Mouse (Mus musculus) thymus, postnatal 25 days (tissue): ENCODE measurements around the gene Clcn6.

Source experiments
- DNase-seq: peaks from one replicate; pipeline ENCODE4 v3.0.0; 2022

Gene Clcn6

GRCm38 (mm10) chr4:148040029-148040830 is 1.6 kb upstream of the Clcn6 start:
- DNase-seq = no peak

DNA sequence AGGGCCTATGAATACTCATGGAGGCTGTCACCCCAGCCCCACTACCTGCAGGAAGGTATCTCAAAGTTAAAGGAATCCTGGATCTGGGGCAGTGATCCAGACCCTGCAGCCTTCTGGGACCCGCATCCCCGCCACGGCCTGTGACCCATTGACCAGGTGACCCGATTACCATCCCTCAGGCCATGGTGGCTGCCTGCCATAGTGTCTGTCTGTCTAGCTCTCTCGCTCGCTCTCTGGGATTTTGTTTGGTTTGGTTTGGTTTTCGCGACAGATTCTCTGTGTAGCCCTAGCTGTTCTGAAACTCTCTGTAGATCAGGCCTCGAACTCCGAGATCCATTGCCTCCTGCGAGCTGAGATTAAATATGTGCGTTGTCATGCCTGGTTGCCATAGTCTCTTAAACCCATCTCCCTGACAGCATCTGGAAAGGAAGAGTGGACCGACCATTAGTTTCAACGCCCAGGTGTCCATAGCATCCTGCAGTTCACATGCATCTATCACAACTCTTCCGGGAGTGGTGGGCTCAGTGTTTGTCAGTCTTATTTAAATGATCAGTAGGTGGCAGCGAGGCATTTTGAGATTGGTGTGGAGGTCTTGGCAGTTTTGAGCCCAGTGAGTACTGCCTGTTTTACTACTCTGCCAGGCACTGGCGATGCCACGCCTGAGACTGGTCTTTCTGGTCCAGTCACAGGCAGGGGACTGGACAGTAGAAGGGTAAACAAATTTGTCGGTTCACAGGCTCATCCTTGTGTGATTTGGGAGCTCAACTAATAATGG is 820 bp upstream of the Clcn6 start:
- DNase-seq = no peak

DNA sequence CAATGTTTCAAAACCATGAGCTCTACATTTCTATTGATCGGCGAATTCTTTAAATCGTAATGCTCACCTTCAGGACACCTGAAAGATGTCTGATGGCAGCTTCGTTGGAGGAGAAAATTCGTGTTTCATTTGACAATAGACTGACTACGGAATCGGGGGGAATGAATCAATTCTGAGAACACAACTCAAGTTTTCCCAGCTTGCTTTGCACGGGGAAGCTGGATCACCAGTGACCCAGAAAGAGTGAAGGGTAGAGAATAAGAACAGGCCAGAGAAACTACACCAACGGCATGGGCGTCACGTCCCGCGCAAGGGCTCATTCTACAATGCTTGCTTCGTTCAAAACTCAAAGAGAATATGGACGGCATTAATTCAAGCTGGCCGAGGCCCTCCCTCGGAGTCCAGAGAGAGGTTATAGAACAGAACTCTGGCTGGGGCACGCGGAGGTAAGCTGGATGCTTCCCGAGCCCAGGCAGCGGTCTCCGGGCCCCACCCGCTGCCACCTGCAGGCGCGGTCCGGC is 482 bp downstream of the Clcn6 start:
- DNase-seq = no peak

DNA sequence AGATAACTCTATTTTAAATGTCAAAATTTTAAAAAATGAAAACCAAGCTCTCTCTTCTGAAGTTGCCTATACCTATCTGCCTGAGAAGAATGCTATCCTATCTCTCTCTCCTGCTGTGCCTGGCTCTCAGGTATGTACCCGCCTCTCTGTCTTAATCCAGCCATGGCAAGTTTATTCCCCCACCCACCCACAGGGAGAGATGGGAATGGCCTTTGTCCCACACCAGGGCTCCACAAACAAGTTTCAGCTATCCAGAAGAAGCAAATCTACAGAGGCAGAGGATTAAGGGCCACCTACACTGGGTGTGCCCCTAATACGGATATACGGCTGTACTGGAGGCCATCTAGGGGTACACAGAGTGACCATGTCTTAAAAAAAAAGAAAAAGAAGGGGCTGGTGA is 3.2 kb downstream of the Clcn6 start:
- no peak for DNase-seq

DNA sequence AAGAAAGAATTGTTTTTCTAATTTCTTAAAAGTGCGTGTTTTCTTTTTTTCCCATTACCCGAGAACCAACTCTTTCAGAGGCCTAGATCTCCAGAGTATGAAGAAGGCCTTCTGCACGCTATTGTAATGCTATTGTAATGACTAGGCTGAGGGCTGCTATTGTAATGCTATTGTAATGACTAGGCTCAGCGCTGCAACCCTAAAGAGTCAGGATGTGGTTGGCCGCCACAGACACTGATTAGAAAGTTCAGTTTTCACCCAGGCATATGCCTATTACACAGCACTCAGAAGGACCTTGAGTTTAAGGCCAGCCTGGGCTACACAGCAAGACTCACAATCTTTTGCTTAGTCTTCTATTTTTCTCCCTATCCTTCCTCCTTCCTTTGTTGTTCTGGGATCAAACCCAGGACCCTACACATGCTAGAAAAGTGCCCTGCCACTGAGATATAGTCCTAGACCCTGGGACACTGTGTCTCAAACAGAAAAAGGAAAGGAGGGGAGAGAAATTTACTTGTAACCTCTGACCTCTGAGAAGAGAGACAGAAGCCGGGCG is 4.7 kb downstream of the Clcn6 start:
- no peak for DNase-seq

DNA sequence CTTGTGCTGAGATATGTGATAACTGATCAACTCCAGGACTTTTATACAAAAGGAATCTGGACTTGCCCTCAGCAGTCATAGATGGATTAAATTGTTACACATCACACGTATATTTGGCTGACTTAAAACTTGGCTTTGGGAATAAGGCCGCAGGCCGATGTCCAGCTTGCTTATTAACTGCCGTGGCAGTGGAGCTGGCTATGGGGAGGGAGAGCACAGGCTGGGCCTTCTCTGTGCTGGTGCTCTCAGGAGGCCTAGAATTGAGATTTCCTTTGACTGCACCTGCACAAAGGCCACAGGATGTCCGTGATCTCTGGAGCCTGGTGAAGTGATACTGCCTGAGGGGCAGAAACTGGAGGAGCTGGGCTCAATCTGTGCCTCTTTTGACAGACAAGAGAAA is 8.1 kb downstream of the Clcn6 start:
- no peak for DNase-seq

GRCm38 (mm10) chr4:148029297-148029696 is 9.3 kb downstream of the Clcn6 start:
- no peak for DNase-seq

GRCm38 (mm10) chr4:148024003-148024402 is 14.6 kb downstream of the Clcn6 start:
- DNase-seq = no peak

DNA sequence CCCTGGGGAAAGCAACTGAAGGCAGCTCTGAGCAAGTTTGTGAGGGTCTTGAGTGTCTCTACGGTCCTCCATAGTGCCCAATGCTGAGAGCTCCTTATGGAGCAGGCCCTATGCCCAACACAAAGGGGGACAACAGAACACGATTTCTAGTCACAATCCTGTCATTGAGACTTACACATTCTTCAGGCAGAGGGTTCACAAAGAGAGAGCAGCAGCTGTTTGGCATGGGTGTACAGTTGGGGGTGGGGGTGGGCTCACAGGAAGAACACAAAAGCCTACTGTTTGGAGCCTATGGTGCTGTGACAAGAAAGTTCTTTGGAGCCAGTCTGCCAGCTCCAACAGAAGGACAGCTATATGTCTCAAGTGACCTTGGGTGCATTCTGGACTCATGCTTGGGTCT is 20.2 kb downstream of the Clcn6 start:
- DNase-seq = no peak

- DNase-seq = no peak
Measured at GRCm38 (mm10) chr4:148016981-148017380, 21.6 kb downstream of the Clcn6 start.

DNA sequence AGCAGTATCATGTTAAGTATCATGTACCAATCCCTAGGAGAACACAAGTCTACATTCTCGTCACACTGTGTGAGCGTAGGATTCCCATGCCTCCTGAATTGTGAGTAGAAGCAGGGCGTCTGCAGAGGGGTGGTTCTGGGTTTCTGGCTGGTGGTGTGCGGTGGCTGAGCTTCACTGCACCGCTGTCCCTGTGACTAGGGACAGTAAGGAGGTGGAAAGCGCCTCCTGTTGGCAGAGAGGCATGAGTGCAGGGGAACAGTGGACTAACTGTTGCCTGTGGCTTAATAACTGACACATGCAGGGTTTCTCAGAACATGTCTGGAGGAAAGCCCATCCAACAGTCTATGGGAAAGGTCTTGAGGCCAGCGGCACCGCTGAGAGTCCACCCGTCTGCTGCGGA is 23.2 kb downstream of the Clcn6 start:
- DNase-seq = no peak

DNA sequence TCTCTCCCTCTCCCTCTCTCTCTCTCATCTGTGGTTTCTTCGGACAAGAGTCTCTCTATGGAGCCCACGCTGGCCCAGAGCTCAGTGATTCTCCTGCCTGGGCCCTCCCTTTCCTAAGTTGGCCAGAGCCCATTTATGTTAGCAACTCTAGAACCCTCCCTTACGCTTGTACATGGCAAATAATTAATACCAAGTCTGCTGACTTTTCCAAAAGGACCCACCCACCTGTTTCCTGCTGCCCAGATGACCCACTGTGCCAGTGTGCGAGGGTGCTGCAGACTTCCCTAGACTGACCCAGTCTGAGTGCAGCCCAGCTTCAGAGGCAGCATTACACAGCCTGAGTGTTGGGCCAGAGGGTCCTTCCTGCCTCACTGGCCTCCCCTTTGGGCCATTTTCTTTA is 26.4 kb downstream of the Clcn6 start:
- no peak for DNase-seq

- no peak for DNase-seq
Measured at GRCm38 (mm10) chr4:148011332-148011731, 27.3 kb downstream of the Clcn6 start.

GRCm38 (mm10) chr4:148009641-148010040 is 29.0 kb downstream of the Clcn6 start:
- DNase-seq = no peak

GRCm38 (mm10) chr4:148008412-148008811 is 30.2 kb downstream of the Clcn6 start:
- DNase-seq = peak; percentile 13

DNA sequence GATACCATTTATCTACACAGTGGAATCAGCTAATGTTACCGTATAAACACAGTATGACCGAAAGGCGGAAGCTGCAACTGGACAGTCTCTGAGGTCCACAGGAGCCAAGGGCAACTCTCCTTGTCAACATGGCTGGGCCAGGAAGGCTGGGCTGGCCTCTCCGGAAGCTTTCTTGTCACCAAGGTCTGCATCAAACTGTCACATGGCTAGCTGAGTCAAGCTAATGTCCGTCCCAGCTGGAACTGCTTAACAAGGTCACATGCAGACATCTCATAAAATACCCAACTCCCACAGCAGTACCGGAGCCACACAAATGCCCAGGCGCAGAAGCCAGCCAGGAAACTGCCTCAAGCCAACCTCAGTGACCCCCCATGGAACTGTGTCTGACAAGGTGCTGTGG is 34.3 kb downstream of the Clcn6 start:
- no peak for DNase-seq

- no peak for DNase-seq
Measured at GRCm38 (mm10) chr4:148001866-148002265, 36.8 kb downstream of the Clcn6 start.

GRCm38 (mm10) chr4:148001013-148001789 is 37.4 kb downstream of the Clcn6 start:
- DNase-seq = no peak

GRCm38 (mm10) chr4:148000202-148000772 is 38.3 kb downstream of the Clcn6 start, which contains the start of gene Nppa:
Nppa (plus strand) TSS chr4:148000722.
- DNase-seq = no peak

DNA sequence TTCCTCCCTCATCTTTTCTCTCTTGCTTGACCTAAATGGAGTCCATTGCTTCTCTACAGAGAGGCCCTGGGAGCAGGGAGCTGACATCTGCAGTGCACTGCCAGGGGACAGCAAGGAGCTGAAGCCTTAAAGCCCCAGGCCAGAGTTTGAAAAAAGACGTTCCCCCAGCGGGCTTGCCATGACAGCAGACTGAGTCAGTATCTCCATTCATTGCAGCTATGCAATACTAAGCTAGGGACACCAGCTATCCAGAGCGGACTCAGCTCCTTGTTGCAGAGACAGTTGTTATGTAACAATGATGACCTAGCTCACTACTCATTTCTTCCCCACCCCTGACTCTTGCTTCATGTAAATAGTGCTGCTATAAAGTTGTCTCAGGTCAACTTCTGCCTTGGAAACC is 43.3 kb downstream of the Clcn6 start:
- DNase-seq = no peak

GRCm38 (mm10) chr4:147993571-147994095 is 45.0 kb downstream of the Clcn6 start:
- DNase-seq = no peak
